Mouse (Mus musculus) heart, postnatal 4 days (tissue): Measurements from ENCODE around the gene Pnmt. TPM values are rescaled to one million over a fixed set of nuclear protein-coding genes. Genes with fewer than 3 reads are reported as not detected.

Source experiments
- DNase-seq: peaks from one replicate; pipeline ENCODE4 v3.0.0; 2021
- total RNA-seq, 2 experiments: library from RNA; stranded (reverse); gene quantifications; 2 replicates each; pipeline ENCODE4 v1.2.3; 2021

The Pnmt gene
- total RNA-seq: not detected

GRCm38 (mm10) chr11:98385638-98386585 is at the start of gene Pnmt:
Pnmt (plus strand) TSS chr11:98386450.
- no peak for DNase-seq

GRCm38 (mm10) chr11:98338507-98338961 is 47.7 kb upstream of the Pnmt start:
- DNase-seq: peak; percentile 62

GRCm38 (mm10) chr11:98339071-98339501 is 47.2 kb upstream of the Pnmt start:
- DNase-seq: no peak

GRCm38 (mm10) chr11:98339679-98340287 is 46.5 kb upstream of the Pnmt start:
- DNase-seq: no peak

- DNase-seq: no peak
Observed at GRCm38 (mm10) chr11:98340597-98340996, 45.7 kb upstream of the Pnmt start.

GRCm38 (mm10) chr11:98341174-98341573 is 45.1 kb upstream of the Pnmt start:
- DNase-seq: no peak

GRCm38 (mm10) chr11:98342000-98342945 is 44.0 kb upstream of the Pnmt start:
- peak; percentile 98 for DNase-seq

GRCm38 (mm10) chr11:98345253-98345652 is 41.0 kb upstream of the Pnmt start:
- DNase-seq: peak; percentile 89

- DNase-seq: no peak
Observed at GRCm38 (mm10) chr11:98346168-98346567, 40.1 kb upstream of the Pnmt start.

- DNase-seq: no peak
Observed at GRCm38 (mm10) chr11:98347385-98348082, 38.7 kb upstream of the Pnmt start.

GRCm38 (mm10) chr11:98348083-98348961 is 37.9 kb upstream of the Pnmt start, which contains the start of gene Ppp1r1b:
Ppp1r1b (plus strand) TSS chr11:98348404.
- peak; percentile 75 for DNase-seq

GRCm38 (mm10) chr11:98349308-98349707 is 36.9 kb upstream of the Pnmt start:
- DNase-seq: no peak

GRCm38 (mm10) chr11:98352272-98352990 is 33.8 kb upstream of the Pnmt start:
- no peak for DNase-seq

GRCm38 (mm10) chr11:98353651-98354211 is 32.5 kb upstream of the Pnmt start:
- DNase-seq: no peak

- DNase-seq: no peak
Observed at GRCm38 (mm10) chr11:98354445-98354844, 31.8 kb upstream of the Pnmt start.

GRCm38 (mm10) chr11:98355732-98356299 is 30.4 kb upstream of the Pnmt start:
- peak; percentile 71 for DNase-seq

GRCm38 (mm10) chr11:98356625-98357394 is 29.4 kb upstream of the Pnmt start:
- no peak for DNase-seq
